Mouse (Mus musculus) brain, embryonic 14.5 days (tissue): Measurements from ENCODE around the gene Mbnl1.

Experiments
- CTCF ChIP-seq: fragments of 200-500 bp; IDR thresholded peaks from 2 replicates; pipeline ENCODE4 v1.5.1; 2012; ENCODE audit warnings: inconsistent platforms, mild to moderate bottlenecking, moderate library complexity, borderline replicate concordance; ENCODE audit not compliant: insufficient read depth, insufficient read length; ENCODE audit errors: extremely low read depth
- POLR2A ChIP-seq: fragments of 200-500 bp; IDR thresholded peaks from 2 replicates; pipeline ENCODE4 v1.6.1; 2012; ENCODE audit warnings: mild to moderate bottlenecking, inconsistent platforms, borderline replicate concordance; ENCODE audit not compliant: poor library complexity, insufficient read depth, insufficient read length, severe bottlenecking; ENCODE audit errors: extremely low read depth

- TF ChIP-seq CTCF = no peak
- TF ChIP-seq POLR2A = no peak
Observed at GRCm38 (mm10) chr3:60638530-60638929, 165.9 kb downstream of the Mbnl1 start.
